Mouse (Mus musculus): Measurements from ENCODE around the gene Tmie.

- TF ChIP-seq CEBPB (IDR thresholded peaks at IDR 0.05; ENCODE audit: insufficient read depth, poor library complexity, severe bottlenecking) (no peak), MYOD1 (IDR thresholded peaks at IDR 0.05; ENCODE audit: control insufficient read depth in 1 of 3, insufficient read length in 2 of 3, low read depth in 2 of 3) (no peak), E2F4 (IDR thresholded peaks at IDR 0.05; ENCODE audit: insufficient read depth) (no peak)
These were observed 5.9 kb downstream of the Tmie start for GRCm38 (mm10) chr9:110873681-110874659.
